Mouse (Mus musculus): ENCODE results near the gene Vmn1r111. TPM values are rescaled to one million over a fixed set of nuclear protein-coding genes. Genes with fewer than 3 reads are reported as not detected.
"Not testable (repeated sequence)": the region's sequence is repeated elsewhere in the genome, so short reads cannot be mapped to it uniquely, and the experiment has no call there.

Gene Vmn1r111
- not detected in 2 replicates for polyA plus RNA-seq (2012; rRNA removed)

DNA sequence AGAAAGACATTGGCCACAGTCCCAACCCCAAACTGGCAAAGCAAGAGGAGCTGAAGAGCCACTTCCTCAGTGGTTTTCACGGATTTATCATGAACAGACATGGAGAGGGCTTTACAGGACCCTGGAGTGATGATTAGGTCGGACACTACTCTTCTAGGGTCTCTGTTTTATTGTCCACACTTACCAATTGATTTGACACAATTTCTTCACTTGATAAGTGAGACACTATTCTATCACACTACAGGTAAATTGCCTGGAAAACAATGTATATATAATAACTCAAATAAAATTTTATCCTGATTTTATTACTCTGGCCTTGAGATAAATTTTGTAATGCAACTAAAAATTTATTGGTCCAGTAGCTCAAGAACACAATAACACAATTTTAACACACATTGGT lies at the start of gene Vmn1r111:
Gene Vmn1r111 (minus strand): TSS at position 101 of the 400 bp plus-strand sequence.
- not testable (repeated sequence) for DNase-seq (ENCODE audit: low spot score)

DNA sequence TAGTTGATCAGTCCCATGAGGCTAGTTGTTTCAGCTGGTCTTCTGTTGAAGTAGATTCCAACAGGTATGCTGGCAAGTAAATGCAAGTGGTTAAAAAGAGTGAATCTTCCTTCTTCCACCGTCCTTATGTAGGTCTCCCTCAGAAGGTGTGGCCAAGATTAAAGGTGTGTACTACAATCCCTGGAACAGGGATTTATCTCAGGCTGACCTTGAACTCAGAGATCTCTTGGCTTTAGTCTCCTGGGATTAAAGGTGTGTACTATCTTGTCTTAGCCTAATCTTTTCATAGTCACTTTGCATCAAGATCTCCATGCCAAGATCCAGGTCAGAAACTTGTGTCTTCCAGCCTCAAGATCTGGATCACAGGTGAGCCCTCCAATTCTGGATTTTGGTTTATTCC lies 27.5 kb upstream of the Vmn1r111 start, which contains the start of gene Gm10668:
Gene Gm10668 (minus strand): TSS at position 101 of the 400 bp plus-strand sequence.
- DNase-seq (ENCODE audit: low spot score), result not testable (repeated sequence)

DNA sequence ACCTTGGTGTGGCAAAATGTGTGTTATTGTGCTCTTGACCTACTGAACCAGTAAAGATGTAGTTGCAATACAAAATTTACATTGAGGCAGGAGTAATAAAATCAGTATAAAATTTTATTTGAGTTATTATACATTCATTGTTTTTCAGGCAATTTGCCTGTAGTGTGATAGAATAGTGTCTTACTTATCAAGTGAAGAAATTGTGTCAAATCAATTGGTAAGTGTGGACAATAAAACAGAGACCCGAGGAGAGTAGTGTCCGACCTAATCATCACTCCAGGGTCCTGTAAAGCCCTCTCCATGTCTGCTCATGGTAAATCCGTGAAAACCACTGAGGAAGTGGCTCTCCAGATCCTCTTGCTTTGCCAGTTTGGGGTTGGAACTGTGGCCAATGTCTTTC lies 34.4 kb downstream of the Vmn1r111 start, which contains the start of gene Vmn1r107:
Gene Vmn1r107 (plus strand): TSS at position 301 of the 400 bp plus-strand sequence.
- DNase-seq (ENCODE audit: low spot score), result not testable (repeated sequence)

Other genes starting within 250 kb of the Vmn1r111 start
- not detected in 2 replicates for gene Gm10670, start 228.3 kb downstream of the Vmn1r111 start, polyA plus RNA-seq (2012; rRNA removed)
- gene Vmn1r103, start 192.7 kb downstream of the Vmn1r111 start, polyA plus RNA-seq (2012; rRNA removed), result not detected in 2 replicates
- not detected in 2 replicates for gene Vmn1r104, start 169.4 kb downstream of the Vmn1r111 start, polyA plus RNA-seq (2012; rRNA removed)
- not detected in 2 replicates for gene Gm5726, start 157.5 kb downstream of the Vmn1r111 start, polyA plus RNA-seq (2012; rRNA removed)
- gene Gm4141, start 127.0 kb downstream of the Vmn1r111 start, polyA plus RNA-seq (2012; rRNA removed), result not detected in 2 replicates
- not detected in 2 replicates for gene Gm4513, start 104.2 kb downstream of the Vmn1r111 start, polyA plus RNA-seq (2012; rRNA removed)
- gene Vmn1r107, start 34.3 kb downstream of the Vmn1r111 start, polyA plus RNA-seq (2012; rRNA removed), result not detected in 2 replicates
- gene Gm10668, start 27.4 kb upstream of the Vmn1r111 start, polyA plus RNA-seq (2012; rRNA removed), result not detected in 2 replicates
- gene Vmn1r112, start 68.0 kb upstream of the Vmn1r111 start, polyA plus RNA-seq (2012; rRNA removed), result not detected in 2 replicates
- gene Vmn1r113, start 84.1 kb upstream of the Vmn1r111 start, polyA plus RNA-seq (2012; rRNA removed), result not detected in 2 replicates
- not detected in 2 replicates for gene Vmn1r114, start 109.0 kb upstream of the Vmn1r111 start, polyA plus RNA-seq (2012; rRNA removed)
- not detected in 2 replicates for gene Vmn1r115, start 141.8 kb upstream of the Vmn1r111 start, polyA plus RNA-seq (2012; rRNA removed)
- gene Vmn1r116, start 169.0 kb upstream of the Vmn1r111 start, polyA plus RNA-seq (2012; rRNA removed), result not detected in 2 replicates
- gene Vmn1r117, start 180.9 kb upstream of the Vmn1r111 start, polyA plus RNA-seq (2012; rRNA removed), result not detected in 2 replicates
- not detected in 2 replicates for gene Vmn1r118, start 209.1 kb upstream of the Vmn1r111 start, polyA plus RNA-seq (2012; rRNA removed)